Mouse (Mus musculus) cerebellum, postnatal 14 days (tissue): Measurements from ENCODE around the gene Gm28051.

Source experiments
- DNase-seq, 2 experiments: peaks; one replicate each; pipeline ENCODE4 v3.0.0; 2021; ENCODE audit warnings: mixed read lengths in 2 of 2

Gm28051 gene

DNA sequence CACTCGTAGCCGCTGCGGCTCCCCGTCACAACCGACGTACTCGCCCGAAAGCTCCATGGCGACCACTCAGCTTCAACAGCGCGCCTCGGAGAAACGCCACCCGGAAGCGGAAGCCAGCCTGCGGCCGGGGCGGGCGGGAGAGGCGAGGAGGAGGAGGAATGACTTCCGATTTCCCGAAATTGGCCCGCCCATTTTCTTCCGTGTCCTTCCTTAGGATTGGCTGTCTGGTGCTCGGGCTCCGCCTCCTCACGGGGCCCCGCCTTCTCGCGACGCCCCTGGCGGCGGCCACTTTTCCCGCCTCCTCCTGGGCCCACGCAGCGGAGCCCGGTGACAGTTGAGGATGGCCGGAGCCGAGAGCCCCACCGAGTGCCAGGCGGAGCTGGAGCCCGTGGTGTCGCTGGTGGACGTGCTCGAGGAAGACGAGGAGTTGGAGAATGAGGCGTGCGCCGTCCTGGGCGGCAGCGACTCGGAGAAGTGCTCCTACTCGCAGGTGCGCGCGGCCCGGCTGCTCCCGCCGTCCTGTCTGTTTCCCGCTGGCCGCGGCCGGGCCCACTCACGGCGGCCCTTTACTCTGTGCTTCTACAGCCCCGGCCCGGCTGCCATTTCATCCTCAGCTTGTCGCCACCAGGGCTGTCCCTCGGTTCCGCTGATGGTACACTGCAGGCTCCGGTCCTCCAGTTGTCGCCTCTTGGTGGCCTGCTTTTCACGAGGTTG is at the start of gene Gm28051, which contains the start of the genes Gon7 and Ubr7:
Gene Gm28051 (minus strand): TSS at position 77 of the 714 bp plus-strand sequence.
Gene Gon7 (minus strand): TSS at position 115 of the 714 bp plus-strand sequence.
Gene Ubr7 (plus strand): TSS at position 279 of the 714 bp plus-strand sequence.
- DNase-seq = peak; percentile 97

- no peak for DNase-seq
These were observed 42.0 kb upstream of the Gm28051 start for GRCm38 (mm10) chr12:102799528-102799927.

GRCm38 (mm10) chr12:102787927-102788326 is 30.4 kb upstream of the Gm28051 start:
- no peak for DNase-seq

GRCm38 (mm10) chr12:102785593-102785985 is 28.0 kb upstream of the Gm28051 start:
- DNase-seq = peak in 1 of 2 experiments; percentile 18

GRCm38 (mm10) chr12:102784899-102785592 is 27.5 kb upstream of the Gm28051 start:
- no peak for DNase-seq

- no peak for DNase-seq
These were observed 25.3 kb upstream of the Gm28051 start for GRCm38 (mm10) chr12:102782841-102783240.

- DNase-seq = peak; percentile 24 to 40
These were observed 21.9 kb upstream of the Gm28051 start for GRCm38 (mm10) chr12:102779452-102779851.

- DNase-seq = peak; percentile 16 to 56
These were observed 20.6 kb upstream of the Gm28051 start for GRCm38 (mm10) chr12:102778151-102778550.

GRCm38 (mm10) chr12:102776035-102776434 is 18.5 kb upstream of the Gm28051 start:
- no peak for DNase-seq

- DNase-seq = no peak
These were observed 15.1 kb upstream of the Gm28051 start for GRCm38 (mm10) chr12:102772676-102773075.

DNA sequence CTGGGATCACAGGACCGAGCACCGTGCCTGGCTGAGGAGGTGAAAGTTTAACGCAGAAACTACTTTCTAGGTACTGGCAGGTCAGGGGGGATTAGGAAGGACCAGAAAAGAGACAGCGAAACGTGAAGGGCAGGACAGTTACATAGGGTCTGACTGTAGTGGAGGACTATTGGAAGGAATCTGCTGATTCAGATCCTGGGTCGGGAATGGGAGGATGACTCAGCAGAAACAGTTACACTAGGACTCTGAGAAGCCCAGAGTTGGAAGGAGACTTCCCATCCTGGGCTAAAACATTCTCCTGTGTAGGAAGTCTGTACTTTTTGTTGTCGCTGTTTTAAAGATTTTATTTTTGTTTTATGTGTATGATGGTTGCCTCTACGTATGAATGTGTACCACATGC is 14.0 kb upstream of the Gm28051 start:
- no peak for DNase-seq

DNA sequence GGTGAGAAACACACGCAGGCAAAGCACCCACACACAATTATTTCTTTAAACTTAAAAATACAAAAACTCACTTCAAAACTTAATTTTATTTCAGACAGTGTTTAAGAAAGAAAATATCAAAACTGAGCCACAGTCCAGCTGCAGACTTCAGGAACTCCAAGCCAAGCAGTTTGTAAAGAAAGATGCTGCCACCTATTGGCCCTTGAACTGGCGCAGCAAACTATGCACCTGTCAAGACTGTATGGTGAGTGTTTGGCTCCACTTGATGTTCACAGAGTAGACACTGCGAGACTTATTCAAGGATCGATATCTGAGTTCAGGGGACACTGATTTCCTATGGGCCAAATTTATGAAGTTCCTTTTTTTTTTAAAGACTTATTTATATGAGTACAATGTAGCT is 11.4 kb upstream of the Gm28051 start:
- no peak for DNase-seq

GRCm38 (mm10) chr12:102763696-102764095 is 6.1 kb upstream of the Gm28051 start:
- DNase-seq = no peak

GRCm38 (mm10) chr12:102761668-102762067 is 4.1 kb upstream of the Gm28051 start:
- no peak for DNase-seq

DNA sequence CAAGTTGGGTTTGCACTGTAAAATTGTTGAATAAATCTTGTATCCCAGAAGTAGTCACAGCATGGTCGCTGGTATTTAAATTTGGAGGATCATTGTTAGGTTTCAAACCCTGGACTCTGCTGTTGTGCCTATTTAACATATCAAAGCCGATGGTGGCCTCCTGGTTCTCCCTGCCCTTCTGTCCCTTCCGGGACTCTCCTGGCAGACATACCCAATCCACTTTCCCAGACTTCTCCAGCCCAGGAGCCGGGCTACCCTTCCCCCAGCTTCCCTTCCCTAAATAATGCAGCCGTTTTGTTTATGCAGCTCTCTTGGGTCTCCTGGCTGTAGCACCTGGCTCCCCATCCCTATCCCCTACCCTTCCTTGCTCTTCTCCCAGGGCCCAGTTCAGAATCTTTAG is 1.4 kb upstream of the Gm28051 start:
- DNase-seq = no peak

DNA sequence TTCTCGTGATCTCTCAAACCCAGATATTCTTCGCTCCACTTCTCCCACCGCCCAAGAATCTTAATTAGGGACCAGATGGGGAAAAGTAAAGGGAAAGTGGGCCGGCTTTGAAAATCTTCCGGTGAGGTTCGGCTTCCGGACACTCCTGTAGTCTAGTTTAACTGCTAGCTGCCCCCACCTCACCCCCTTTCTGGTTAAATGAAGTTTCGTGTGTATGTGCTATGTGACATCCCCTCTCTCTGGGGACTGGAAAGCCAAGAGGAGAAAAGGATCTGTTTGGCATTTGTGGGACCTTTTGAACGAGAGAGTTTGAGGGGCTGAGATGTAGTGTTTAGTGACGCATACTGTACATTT is 815 bp upstream of the Gm28051 start, which contains the start of gene Gm20604:
Gene Gm20604 (minus strand): TSS at position 270 of the 354 bp plus-strand sequence.
- no peak for DNase-seq

DNA sequence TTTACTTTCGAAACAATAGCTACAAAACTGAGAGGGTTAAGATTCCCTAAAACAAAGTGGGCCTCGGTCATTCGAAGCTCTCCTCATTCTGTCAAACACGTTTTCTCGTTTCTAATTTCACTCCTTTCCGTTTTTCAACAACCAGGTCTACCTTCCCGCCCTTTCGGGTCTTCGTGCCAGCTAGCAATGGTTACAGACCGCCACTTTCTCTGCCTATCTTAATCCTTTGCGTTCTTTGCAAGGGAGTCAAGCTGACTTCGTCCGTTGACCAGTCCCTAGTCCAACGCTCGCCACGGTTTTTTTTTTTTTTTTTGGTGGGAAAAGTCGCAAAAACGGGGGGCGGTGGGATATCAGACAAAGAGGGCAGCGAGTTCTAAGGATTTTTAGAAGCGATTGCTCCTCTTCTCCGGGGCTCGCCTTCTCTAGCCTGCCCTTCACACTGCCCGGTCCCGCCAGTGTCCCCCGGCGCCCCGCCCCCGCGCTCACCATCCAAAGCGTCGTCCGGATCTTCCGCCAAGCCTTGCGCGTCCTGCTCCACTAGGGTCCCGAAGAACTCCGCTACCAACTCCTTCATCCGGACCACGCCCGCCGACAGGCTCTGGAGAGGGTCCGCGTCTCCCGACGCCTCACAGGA is 393 bp downstream of the Gm28051 start:
- no peak for DNase-seq

GRCm38 (mm10) chr12:102756304-102756703 is 1.3 kb downstream of the Gm28051 start:
- DNase-seq = peak; percentile 42 to 69

DNA sequence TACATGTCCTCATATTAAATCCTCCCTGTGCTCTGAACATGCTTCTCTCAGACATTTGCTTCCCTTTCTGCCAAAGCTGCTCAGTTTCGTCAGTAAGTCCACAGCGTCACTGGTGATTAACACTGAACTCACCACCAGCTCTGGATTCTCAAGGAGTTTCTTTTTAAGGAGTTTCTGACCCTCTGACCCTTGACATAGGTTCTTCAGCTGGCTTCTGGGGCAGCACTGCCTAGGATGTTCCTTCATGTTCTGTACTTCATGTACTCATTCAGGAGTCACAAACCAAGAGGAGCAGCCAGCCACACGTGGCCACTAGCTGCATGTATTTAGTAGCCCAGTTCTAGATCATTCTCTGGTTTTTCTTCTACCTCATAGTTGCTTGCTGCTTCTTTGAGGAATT is 9.3 kb downstream of the Gm28051 start:
- DNase-seq = no peak

GRCm38 (mm10) chr12:102744839-102745238 is 12.7 kb downstream of the Gm28051 start:
- no peak for DNase-seq

DNA sequence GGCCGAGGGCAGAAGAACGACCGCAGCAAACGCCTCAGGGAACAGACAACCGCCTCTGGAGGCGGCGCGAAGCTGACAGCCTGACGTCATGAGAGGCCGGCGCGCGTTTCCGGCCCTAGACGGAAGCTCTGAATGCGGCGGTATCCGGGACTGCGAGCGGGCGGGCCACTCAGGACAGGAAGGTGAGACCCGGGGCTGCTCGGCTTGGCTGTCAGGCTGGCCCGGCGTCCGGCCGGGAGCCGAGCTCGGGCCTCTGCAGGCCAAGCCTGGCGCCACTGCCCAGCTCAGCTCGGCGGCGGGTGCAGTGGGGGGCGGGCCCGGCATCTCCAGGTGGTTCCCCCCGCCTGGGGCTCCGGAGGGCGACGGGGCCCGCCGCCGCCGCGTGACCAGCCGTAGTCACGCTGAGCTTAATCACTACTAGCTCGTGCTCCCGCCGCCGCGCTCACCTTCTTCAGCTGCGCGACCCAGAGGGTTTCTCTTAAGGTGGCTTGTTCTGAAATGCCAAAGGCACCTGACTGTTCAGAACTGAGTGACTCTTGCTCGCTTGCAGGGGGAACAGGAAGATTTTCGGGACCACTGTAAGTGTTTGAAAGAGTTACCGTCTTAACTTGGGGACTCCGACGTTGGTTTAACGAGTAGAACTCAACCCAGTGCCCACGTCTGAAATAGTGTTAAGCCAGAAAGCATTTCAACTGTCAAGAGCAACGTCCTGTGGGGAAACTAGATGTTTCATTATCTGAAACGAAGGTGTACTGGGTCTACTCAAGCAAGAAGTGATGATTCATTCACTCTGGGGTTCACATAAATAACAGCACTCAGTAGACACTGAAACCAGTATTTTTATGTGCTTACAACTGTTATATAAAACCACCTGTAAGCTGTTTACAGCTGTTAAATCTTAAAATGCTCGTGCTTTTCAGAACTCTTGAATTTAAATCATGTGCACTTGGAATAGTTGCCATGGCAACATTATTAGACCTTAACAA is 13.7 kb downstream of the Gm28051 start, which contains the start of the genes Moap1 and Tmem251:
Gene Moap1 (minus strand): TSS at position 73 of the 986 bp plus-strand sequence.
Gene Tmem251 (plus strand): TSS at position 174 of the 986 bp plus-strand sequence.
- peak; percentile 91 to 93 for DNase-seq

GRCm38 (mm10) chr12:102743036-102743588 is 14.5 kb downstream of the Gm28051 start:
- peak in 1 of 2 experiments; percentile 49 for DNase-seq
